Mouse (Mus musculus) spleen, adult 2 months (tissue): Measurements from ENCODE around the gene Hpgd. TPM values are rescaled to one million over a fixed set of nuclear protein-coding genes. Genes with fewer than 3 reads are reported as not detected.
"Not testable (repeated sequence)": the region's sequence is repeated elsewhere in the genome, so short reads cannot be mapped to it uniquely, and the experiment has no call there.

Experiments used
- DNase-seq, 2 experiments: peaks; one replicate each; pipeline versions ENCODE4 v3.0.0 to v3.0.0-alpha.2; 2012 to 2021; ENCODE audit warnings: low spot score in 2 of 2, low read depth in 1 of 2
- H3K27ac ChIP-seq: fragments of 200-500 bp; 2 replicates; pipeline ENCODE4 v1.5.1; 2012; ENCODE audit warnings: low read length, inconsistent platforms; ENCODE audit not compliant: insufficient read depth
- H3K27me3 ChIP-seq: fragments of 200-500 bp; 2 replicates; pipeline ENCODE4 v1.6.1; 2012; ENCODE audit warnings: mild to moderate bottlenecking, moderate library complexity, low read length, inconsistent platforms; ENCODE audit not compliant: control insufficient read depth, insufficient read depth
- H3K36me3 ChIP-seq: fragments of 200-500 bp; 2 replicates; pipeline ENCODE4 v1.6.1; 2012; ENCODE audit warnings: mild to moderate bottlenecking, low read length, inconsistent platforms; ENCODE audit not compliant: control insufficient read depth, insufficient read depth
- H3K4me1 ChIP-seq: fragments of 200-500 bp; 2 replicates; pipeline ENCODE4 v1.6.1; 2011; ENCODE audit warnings: inconsistent platforms; ENCODE audit not compliant: control insufficient read depth, insufficient read depth, insufficient read length
- H3K4me3 ChIP-seq: fragments of 200-500 bp; 2 replicates; pipeline ENCODE4 v1.5.1; 2011; ENCODE audit warnings: mild to moderate bottlenecking, inconsistent platforms; ENCODE audit not compliant: insufficient read depth, insufficient read length; ENCODE audit errors: extremely low read depth
- CTCF ChIP-seq: fragments of 200-500 bp; IDR thresholded peaks from 2 replicates; pipeline ENCODE4 v1.5.1; 2011; ENCODE audit warnings: mild to moderate bottlenecking, inconsistent platforms; ENCODE audit not compliant: insufficient read depth, insufficient read length, insufficient replicate concordance; ENCODE audit errors: extremely low read depth
- POLR2A ChIP-seq: fragments of 200-500 bp; IDR thresholded peaks from 2 replicates; pipeline ENCODE4 v1.6.1; 2011; ENCODE audit warnings: low read depth, low read length, inconsistent platforms
- WGBS: fragments of 180-500 bp; shearing (Covaris S2); methylation state at CpG from one replicate; pipeline ENCODE4 v1.1.7; 2018; 5-methylcytosine and 5-hydroxymethylcytosine counted together
- polyA plus RNA-seq: library from polyadenylated mRNA; depleted of rRNA; stranded (reverse); fragments of >200 nt; gene quantifications from 2 replicates; pipeline ENCODE4 v1.2.3, GENCODE M21; 2012; rRNA removed

The Hpgd gene
- 12.8 and 17.6 TPM in 2 replicates for polyA plus RNA-seq

GRCm38 (mm10) chr8:56294373-56294877, at the start of gene Hpgd:
Hpgd (plus strand) TSS chr8:56294585.
- 2% methylated on average over 33 of the region's 33 CpGs for WGBS
- no peaks in the 10 kb centered on the region for H3K4me1 ChIP-seq
- DNase-seq, result no peak
- H3K36me3 ChIP-seq, result no peaks in the 10 kb centered on the region
- no peak for TF ChIP-seq CTCF
- peak; percentile 5; the same call in 1 of the 2 replicates for TF ChIP-seq POLR2A
- peak within 1 kb of the TSS; percentile 54 for H3K4me3 ChIP-seq
- peak within 1 kb of the TSS; percentile 61 for H3K27ac ChIP-seq
- 0 out of 2 replicates have a peak, but pooled peaks cover 2% of the 10 kb centered on the region for H3K27me3 ChIP-seq

GRCm38 (mm10) chr8:56251728-56252127, 42.7 kb upstream of the Hpgd start:
- H3K4me1 ChIP-seq, H3K27ac ChIP-seq, H3K27me3 ChIP-seq, H3K36me3 ChIP-seq, DNase-seq, H3K4me3 ChIP-seq: not testable (repeated sequence)
- WGBS, result 83% methylated on average over 3 of the region's 3 CpGs

- no peaks in the 10 kb centered on the region for H3K4me1 ChIP-seq
- no peak overlapping the region for H3K27ac ChIP-seq
- no peaks in the 10 kb centered on the region for H3K36me3 ChIP-seq
- no peaks in the 10 kb centered on the region for H3K27me3 ChIP-seq
- TF ChIP-seq POLR2A (no peak), CTCF (no peak)
- no peak for DNase-seq
- H3K4me3 ChIP-seq, result no peak overlapping the region
- 89% methylated on average over 1 of the region's 1 CpGs for WGBS
Observed at GRCm38 (mm10) chr8:56252314-56252713, 42.1 kb upstream of the Hpgd start.

GRCm38 (mm10) chr8:56261190-56261589, 33.2 kb upstream of the Hpgd start:
- Histone ChIP-seq H3K4me3 (no peak overlapping the region), H3K27me3 (no peaks in the 10 kb centered on the region), H3K4me1 (no peaks in the 10 kb centered on the region), H3K27ac (no peak overlapping the region), H3K36me3 (no peaks in the 10 kb centered on the region)
- no peak for TF ChIP-seq POLR2A
- TF ChIP-seq CTCF, result no peak
- WGBS, result 76% methylated on average over 1 of the region's 1 CpGs
- no peak for DNase-seq

- WGBS, result 75% methylated on average over 10 of the region's 10 CpGs
- no peak for DNase-seq
- no peaks in the 10 kb centered on the region for H3K27me3 ChIP-seq
- no peak overlapping the region for H3K27ac ChIP-seq
- H3K4me3 ChIP-seq, result no peak overlapping the region
- no peaks in the 10 kb centered on the region for H3K36me3 ChIP-seq
- TF ChIP-seq CTCF, result no peak
- no peak for TF ChIP-seq POLR2A
- H3K4me1 ChIP-seq, result no peaks in the 10 kb centered on the region
Observed at GRCm38 (mm10) chr8:56269687-56270663, 24.4 kb upstream of the Hpgd start.

GRCm38 (mm10) chr8:56272934-56273333, 21.5 kb upstream of the Hpgd start:
- no peak for DNase-seq
- no peak overlapping the region for H3K4me3 ChIP-seq
- TF ChIP-seq CTCF (no peak), POLR2A (no peak)
- H3K36me3 ChIP-seq, result no peaks in the 10 kb centered on the region
- no peak overlapping the region for H3K27ac ChIP-seq
- H3K27me3 ChIP-seq, result no peaks in the 10 kb centered on the region
- 53% methylated on average over 1 of the region's 1 CpGs for WGBS
- no peaks in the 10 kb centered on the region for H3K4me1 ChIP-seq

- no peak overlapping the region for H3K27ac ChIP-seq
- no peaks in the 10 kb centered on the region for H3K27me3 ChIP-seq
- no peaks in the 10 kb centered on the region for H3K36me3 ChIP-seq
- H3K4me1 ChIP-seq, result no peaks in the 10 kb centered on the region
- no peak for DNase-seq
- H3K4me3 ChIP-seq, result no peak overlapping the region
- no peak for TF ChIP-seq POLR2A
Observed at GRCm38 (mm10) chr8:56275316-56275715, 19.1 kb upstream of the Hpgd start.
